Mouse (Mus musculus) forebrain, embryonic 13.5 days (tissue): ENCODE measurements around the gene Xrcc2. TPM values are rescaled to one million over a fixed set of nuclear protein-coding genes. Genes with fewer than 3 reads are reported as not detected.
A peak's percentile ranks its signal among the peaks of the same experiment; 100 is the strongest.

Source experiments
- ATAC-seq: fragments of 200-750 bp; cut with Nextera tagmentation; 2 replicates; pipeline ENCODE4 v1.8.0; 2017
- H3K27ac ChIP-seq: fragments of 300-500 bp; sonication (generic); 2 replicates; pipeline ENCODE4 v1.5.1; 2015; ENCODE audit warnings: inconsistent platforms, mild to moderate bottlenecking, moderate library complexity
- H3K27me3 ChIP-seq: fragments of 300-500 bp; sonication (generic); 2 replicates; pipeline ENCODE4 v1.6.1; 2015; ENCODE audit warnings: mild to moderate bottlenecking, inconsistent platforms
- H3K36me3 ChIP-seq: fragments of 300-500 bp; sonication (generic); 2 replicates; pipeline ENCODE4 v1.6.1; 2015; ENCODE audit warnings: mild to moderate bottlenecking, inconsistent platforms; ENCODE audit not compliant: poor library complexity, severe bottlenecking
- H3K4me1 ChIP-seq: fragments of 300-500 bp; sonication (generic); 2 replicates; pipeline ENCODE4 v1.6.1; 2015; ENCODE audit warnings: inconsistent platforms
- H3K4me2 ChIP-seq: fragments of 300-500 bp; sonication (generic); 2 replicates; pipeline ENCODE4 v1.6.1; 2015; ENCODE audit warnings: inconsistent platforms, mild to moderate bottlenecking, moderate library complexity
- H3K4me3 ChIP-seq: fragments of 300-500 bp; sonication (generic); 2 replicates; pipeline ENCODE4 v1.5.1; 2015; ENCODE audit warnings: mild to moderate bottlenecking, inconsistent platforms
- H3K9ac ChIP-seq: fragments of 300-500 bp; sonication (generic); 2 replicates; pipeline ENCODE4 v1.6.1; 2015; ENCODE audit warnings: mild to moderate bottlenecking, inconsistent platforms
- H3K9me3 ChIP-seq: fragments of 300-500 bp; sonication (generic); replicated peaks from 2 replicates; pipeline ENCODE4 v1.6.1; 2016; ENCODE audit warnings: inconsistent platforms
- WGBS: fragments of 180-500 bp; shearing (Covaris S2); methylation state at CpG from one replicate; pipeline ENCODE4 v1.1.7; 2015; 5-methylcytosine and 5-hydroxymethylcytosine counted together
- polyA plus RNA-seq: library from polyadenylated mRNA; unstranded; fragments of >200 nt; fragmentation: Nextera tagmentation; extraction: Ambion mirVana; gene quantifications from 2 replicates; pipeline ENCODE4 v1.2.1, GENCODE M21; 2015

Xrcc2 gene
- polyA plus RNA-seq, 1 experiment from 2014 or later: 11.3 TPM

DNA sequence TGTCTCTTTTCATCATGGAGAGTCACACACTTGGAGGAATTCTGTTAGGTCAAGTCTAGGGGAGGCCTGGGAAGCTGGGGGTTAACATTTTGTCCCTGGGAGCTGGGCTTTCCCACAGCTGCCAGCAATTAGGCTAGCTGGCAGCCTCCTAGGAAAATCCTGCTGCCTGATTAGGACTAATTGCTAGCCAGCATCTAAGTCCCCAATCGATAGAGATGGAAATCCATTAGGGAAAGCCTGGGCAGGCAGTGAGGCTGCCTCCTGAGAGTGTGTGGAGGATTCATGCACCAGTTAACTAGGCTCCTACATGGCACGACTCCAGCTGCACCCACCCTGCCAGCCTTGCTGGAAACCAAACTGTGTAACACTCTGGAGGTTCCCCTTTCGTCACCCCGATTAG lies 39.5 kb downstream of the Xrcc2 start:
- Histone ChIP-seq H3K4me2 (peak overlapping the region; percentile 30; the same call in 1 of the 2 replicates), H3K27ac (peak overlapping the region; percentile 81)
- ATAC-seq: peak; percentile 93

DNA sequence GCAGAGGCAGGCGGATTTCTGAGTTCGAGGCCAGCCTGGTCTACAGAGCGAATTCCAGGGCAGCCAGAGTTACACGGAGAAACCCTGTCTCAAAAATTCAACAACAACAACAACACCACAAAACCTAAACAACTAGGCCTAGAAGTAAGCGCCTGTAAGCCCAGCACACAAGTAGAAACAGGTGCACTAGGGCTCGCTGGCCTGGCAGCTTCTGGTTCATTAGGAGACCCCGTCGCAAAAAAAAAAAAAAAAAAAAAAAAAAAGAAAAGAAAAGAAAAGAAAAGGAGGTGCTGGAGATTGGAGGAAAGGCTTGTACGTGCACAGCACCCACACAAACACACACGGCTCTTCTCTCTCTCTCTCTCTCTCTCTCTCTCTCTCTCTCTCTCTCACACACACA lies 40.1 kb downstream of the Xrcc2 start:
- H3K4me1 ChIP-seq: peaks cover 25% of the 10 kb centered on the region
- H3K27me3 ChIP-seq: no peaks in the 10 kb centered on the region
- 0 out of 2 replicates have a peak, but pooled peaks cover 2% of the 10 kb centered on the region for H3K36me3 ChIP-seq
- no peak overlapping the region for H3K9ac ChIP-seq
- WGBS: 37% methylated on average over 10 of the region's 10 CpGs
- H3K9me3 ChIP-seq: no peaks in the 10 kb centered on the region; the same call in 1 of the 2 replicates
- peak; percentile 9; the same call in 1 of the 2 replicates for ATAC-seq
- 0 out of 2 replicates have a peak overlapping the region, but pooled peaks have one; percentile 30 for H3K4me2 ChIP-seq
- peak overlapping the region; percentile 81 for H3K27ac ChIP-seq
- H3K4me3 ChIP-seq: no peak overlapping the region

More for the DNA sequence above, 39.5 kb downstream of the Xrcc2 start:
- 0 out of 2 replicates have a peak, but pooled peaks cover 2% of the 10 kb centered on the region for H3K36me3 ChIP-seq
- peaks cover 25% of the 10 kb centered on the region for H3K4me1 ChIP-seq
- H3K9me3 ChIP-seq: no peaks in the 10 kb centered on the region; the same call in 1 of the 2 replicates
- H3K27me3 ChIP-seq: no peaks in the 10 kb centered on the region
- H3K9ac ChIP-seq: peak overlapping the region; percentile 2; the same call in 1 of the 2 replicates
- H3K4me3 ChIP-seq: no peak overlapping the region
- 3% methylated on average over 4 of the region's 4 CpGs for WGBS

- H3K4me2 ChIP-seq: no peak overlapping the region
- H3K36me3 ChIP-seq: 0 out of 2 replicates have a peak, but pooled peaks cover 2% of the 10 kb centered on the region
- H3K9me3 ChIP-seq: no peaks in the 10 kb centered on the region
- no peak for ATAC-seq
- H3K27ac ChIP-seq: no peak overlapping the region
- no peaks in the 10 kb centered on the region for H3K27me3 ChIP-seq
- WGBS: 92% methylated on average over 2 of the region's 2 CpGs
- no peak overlapping the region for H3K4me3 ChIP-seq
- H3K9ac ChIP-seq: no peak overlapping the region
- H3K4me1 ChIP-seq: peaks cover 23% of the 10 kb centered on the region
Observed at GRCm38 (mm10) chr5:25663165-25663564, 42.5 kb downstream of the Xrcc2 start.

DNA sequence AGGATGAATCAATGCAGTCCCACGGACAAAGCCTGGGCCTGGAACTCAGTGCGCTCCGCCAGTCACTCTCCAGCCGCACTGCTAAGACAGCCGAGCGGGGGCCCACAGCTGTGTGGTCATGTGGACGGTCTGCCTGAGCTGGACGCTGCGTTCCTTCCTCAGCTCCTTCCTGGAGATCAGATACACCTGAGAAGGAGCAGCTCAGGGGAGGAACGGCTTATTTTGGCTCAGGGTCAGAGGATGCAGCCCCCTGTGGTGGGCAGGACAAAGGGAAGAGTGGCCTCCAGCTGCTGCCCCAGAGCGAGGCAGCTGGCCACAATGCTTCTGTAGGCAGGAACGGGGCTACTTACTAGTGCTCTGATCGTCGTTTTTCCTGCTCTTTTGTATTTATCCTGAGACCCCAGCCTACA lies 51.0 kb downstream of the Xrcc2 start:
- H3K27ac ChIP-seq: no peak overlapping the region
- H3K36me3 ChIP-seq: no peaks in the 10 kb centered on the region
- no peaks in the 10 kb centered on the region for H3K9me3 ChIP-seq
- H3K4me3 ChIP-seq: peak overlapping the region; percentile 7; the same call in 1 of the 2 replicates
- peaks cover 39% of the 10 kb centered on the region for H3K4me1 ChIP-seq
- peak; percentile 52 for ATAC-seq
- 6% methylated on average over 14 of the region's 14 CpGs for WGBS
- H3K4me2 ChIP-seq: peak overlapping the region; percentile 52
- peak overlapping the region; percentile 57 for H3K9ac ChIP-seq
- H3K27me3 ChIP-seq: no peaks in the 10 kb centered on the region

GRCm38 (mm10) chr5:25653377-25653776 lies 52.2 kb downstream of the Xrcc2 start:
- WGBS: 24% methylated on average over 3 of the region's 3 CpGs
- ATAC-seq: no peak
- no peaks in the 10 kb centered on the region for H3K36me3 ChIP-seq

GRCm38 (mm10) chr5:25652435-25652834 lies 53.2 kb downstream of the Xrcc2 start:
- H3K4me2 ChIP-seq: peak overlapping the region; percentile 6; the same call in 1 of the 2 replicates
- no peaks in the 10 kb centered on the region for H3K27me3 ChIP-seq
- ATAC-seq: peak; percentile 91
- no peak overlapping the region for H3K9ac ChIP-seq
- no peak overlapping the region for H3K4me3 ChIP-seq
- H3K9me3 ChIP-seq: no peaks in the 10 kb centered on the region
- H3K4me1 ChIP-seq: peaks cover 39% of the 10 kb centered on the region
- 40% methylated on average over 7 of the region's 7 CpGs for WGBS
- H3K27ac ChIP-seq: peak overlapping the region; percentile 53; the same call in 1 of the 2 replicates
- no peaks in the 10 kb centered on the region for H3K36me3 ChIP-seq

More at GRCm38 (mm10) chr5:25653377-25653776, 52.2 kb downstream of the Xrcc2 start:
- Histone ChIP-seq H3K4me3 (no peak overlapping the region), H3K27me3 (no peaks in the 10 kb centered on the region), H3K4me1 (peaks cover 39% of the 10 kb centered on the region), H3K27ac (no peak overlapping the region; the same call in 1 of the 2 replicates), H3K4me2 (no peak overlapping the region), H3K9ac (no peak overlapping the region), H3K9me3 (no peaks in the 10 kb centered on the region)

DNA sequence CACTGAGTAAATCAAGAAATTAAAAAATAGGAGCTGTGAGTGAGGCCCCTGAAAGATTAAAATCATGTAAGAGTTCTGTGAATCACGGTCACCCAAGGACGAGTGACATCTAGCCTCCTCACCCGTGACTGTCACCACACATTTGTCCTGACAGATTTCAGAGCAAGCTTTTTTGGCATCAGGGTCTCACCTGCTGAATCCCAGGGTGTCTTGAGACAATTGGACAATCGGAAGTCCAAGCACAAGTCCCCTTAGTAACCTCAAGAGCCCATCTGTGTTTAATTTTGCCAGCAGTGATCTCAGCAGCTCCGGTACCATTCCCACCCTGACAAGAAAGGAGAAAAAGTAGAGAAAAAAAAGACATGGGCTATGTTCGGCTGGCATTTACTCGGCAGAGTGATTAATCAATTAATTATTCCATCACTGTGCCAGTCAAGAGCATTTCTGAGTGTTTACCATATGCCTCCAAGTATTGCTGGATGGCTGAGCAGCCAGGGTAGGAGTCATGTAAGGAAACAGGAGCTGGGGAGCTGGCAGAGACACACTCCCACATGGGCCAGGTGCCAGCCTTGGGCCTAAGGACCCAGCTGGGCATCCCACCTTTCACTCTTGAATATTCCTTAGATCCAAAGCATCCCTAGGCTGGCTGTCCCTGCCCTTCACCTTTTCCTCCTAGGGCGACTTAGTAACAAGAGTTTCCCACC lies 59.8 kb downstream of the Xrcc2 start:
- ATAC-seq: peak; percentile 82
- no peaks in the 10 kb centered on the region for H3K27me3 ChIP-seq
- H3K27ac ChIP-seq: peak overlapping the region; percentile 44
- WGBS: 82% methylated on average over 8 of the region's 8 CpGs
- no peaks in the 10 kb centered on the region for H3K36me3 ChIP-seq
- no peak overlapping the region for H3K4me2 ChIP-seq
- peaks cover 11% of the 10 kb centered on the region; the same call in 1 of the 2 replicates for H3K4me1 ChIP-seq
- H3K9ac ChIP-seq: no peak overlapping the region
- H3K4me3 ChIP-seq: no peak overlapping the region
- H3K9me3 ChIP-seq: no peaks in the 10 kb centered on the region

GRCm38 (mm10) chr5:25644509-25644908 lies 61.1 kb downstream of the Xrcc2 start:
- H3K4me1 ChIP-seq: peaks cover 11% of the 10 kb centered on the region; the same call in 1 of the 2 replicates
- no peak overlapping the region for H3K9ac ChIP-seq
- no peak overlapping the region for H3K4me3 ChIP-seq
- H3K27me3 ChIP-seq: no peaks in the 10 kb centered on the region
- ATAC-seq: 0 out of 2 replicates have a peak, but pooled peaks have one; percentile 30
- H3K4me2 ChIP-seq: no peak overlapping the region
- H3K36me3 ChIP-seq: no peaks in the 10 kb centered on the region
- no peak overlapping the region for H3K27ac ChIP-seq
- H3K9me3 ChIP-seq: no peaks in the 10 kb centered on the region
- 90% methylated on average over 2 of the region's 2 CpGs for WGBS

- Histone ChIP-seq H3K4me2 (no peak overlapping the region), H3K27ac (no peak overlapping the region), H3K9ac (no peak overlapping the region), H3K36me3 (no peaks in the 10 kb centered on the region), H3K4me1 (peaks cover 11% of the 10 kb centered on the region; the same call in 1 of the 2 replicates), H3K27me3 (no peaks in the 10 kb centered on the region), H3K9me3 (no peaks in the 10 kb centered on the region), H3K4me3 (no peak overlapping the region)
- 96% methylated on average over 1 of the region's 1 CpGs for WGBS
- ATAC-seq: no peak
Observed at GRCm38 (mm10) chr5:25642741-25643140, 62.9 kb downstream of the Xrcc2 start.

Other genes with a start within 250 kb of the Xrcc2 start
- 24.1 and 25.0 TPM in 2 replicates for gene Kmt2c, start 207.0 kb downstream of the Xrcc2 start, polyA plus RNA-seq
- not detected in 2 replicates for gene Cct8l1, start 189.8 kb downstream of the Xrcc2 start, polyA plus RNA-seq
- gene Actr3b, start 54.2 kb upstream of the Xrcc2 start, polyA plus RNA-seq: 29.7 and 29.9 TPM in 2 replicates
- not detected in 2 replicates for gene Gm21663, start 236.6 kb upstream of the Xrcc2 start, polyA plus RNA-seq
- gene Gm21671, start 248.6 kb upstream of the Xrcc2 start, polyA plus RNA-seq: not detected in 2 replicates